Mouse (Mus musculus): Measurements from ENCODE around the gene Mob1b. TPM values are rescaled to one million over a fixed set of nuclear protein-coding genes. Genes with fewer than 3 reads are reported as not detected.
"Not testable (repeated sequence)": the region's sequence is repeated elsewhere in the genome, so short reads cannot be mapped to it uniquely, and the experiment has no call there.

Mob1b gene
- polyA plus RNA-seq, 1 experiment, result 37.3 TPM

DNA sequence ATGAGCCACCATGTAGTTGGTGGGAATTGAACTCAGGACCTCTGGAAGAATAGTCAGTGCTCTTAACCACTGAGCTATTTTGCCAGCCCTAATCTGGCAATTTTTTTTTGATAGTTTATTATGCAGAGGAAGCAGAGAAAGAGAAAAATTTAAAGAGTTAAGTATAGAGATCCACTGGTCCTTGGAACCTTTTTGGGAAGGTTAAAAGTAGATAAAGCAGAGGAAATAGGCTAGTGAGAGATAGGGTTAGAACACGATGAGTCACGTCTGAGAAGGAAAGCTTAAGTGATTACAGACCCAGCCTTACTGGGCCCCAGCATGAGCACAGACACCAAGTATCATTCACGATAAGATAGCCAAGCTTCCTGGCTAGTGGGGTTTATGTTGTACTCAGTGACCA, 3.4 kb downstream of the Mob1b start:
- TF ChIP-seq CTCF (IDR thresholded peaks at IDR 0.05; ENCODE audit: borderline replicate concordance, insufficient read depth, low read length) (no peak), POLR2A (IDR thresholded peaks at IDR 0.05; ENCODE audit: low read depth, low read length) (no peak)

DNA sequence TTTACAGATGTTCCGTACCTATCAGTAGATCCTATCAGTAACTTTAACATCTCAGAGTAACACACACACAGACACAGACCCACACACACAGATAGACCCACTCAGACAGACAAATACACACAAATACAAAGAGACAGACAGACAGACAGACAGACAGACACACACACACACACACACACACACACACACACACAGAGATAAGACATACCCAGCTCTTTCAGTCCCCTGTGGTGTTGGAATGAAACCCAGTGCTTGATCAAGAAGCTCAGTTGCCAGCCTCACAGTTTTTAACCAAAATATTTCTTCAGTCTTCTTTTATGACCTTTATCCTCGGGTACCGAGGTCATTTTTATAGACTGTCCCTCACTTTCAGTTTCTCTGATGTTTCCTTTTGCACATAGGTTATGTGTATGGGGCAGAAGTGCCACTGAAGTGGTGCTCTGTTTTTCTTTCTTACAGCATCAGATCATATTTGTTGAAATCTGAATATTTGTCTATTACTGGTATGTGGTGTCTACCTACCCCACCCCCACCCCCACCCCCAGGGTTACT, 7.0 kb downstream of the Mob1b start:
- H3K4me1 ChIP-seq (ENCODE audit: control insufficient read depth, insufficient read depth, low read length), result peaks cover 7% of the 10 kb centered on the region
- H3K27ac ChIP-seq (ENCODE audit: insufficient read depth, low read length), result no peak overlapping the region
- H3K4me3 ChIP-seq (ENCODE audit: insufficient read depth, low read length), result no peak overlapping the region
- TF ChIP-seq CTCF (IDR thresholded peaks at IDR 0.05; ENCODE audit: borderline replicate concordance, insufficient read depth, low read length), result no peak
- TF ChIP-seq POLR2A (IDR thresholded peaks at IDR 0.05; ENCODE audit: low read depth, low read length), result no peak

More for the DNA sequence above, 3.4 kb downstream of the Mob1b start:
- peaks cover 12% of the 10 kb centered on the region for H3K4me1 ChIP-seq (ENCODE audit: control insufficient read depth, insufficient read depth, low read length)
- H3K27ac ChIP-seq (ENCODE audit: insufficient read depth, low read length), result no peak overlapping the region; the same call in 1 of the 2 replicates
- no peak overlapping the region for H3K4me3 ChIP-seq (ENCODE audit: insufficient read depth, low read length)

DNA sequence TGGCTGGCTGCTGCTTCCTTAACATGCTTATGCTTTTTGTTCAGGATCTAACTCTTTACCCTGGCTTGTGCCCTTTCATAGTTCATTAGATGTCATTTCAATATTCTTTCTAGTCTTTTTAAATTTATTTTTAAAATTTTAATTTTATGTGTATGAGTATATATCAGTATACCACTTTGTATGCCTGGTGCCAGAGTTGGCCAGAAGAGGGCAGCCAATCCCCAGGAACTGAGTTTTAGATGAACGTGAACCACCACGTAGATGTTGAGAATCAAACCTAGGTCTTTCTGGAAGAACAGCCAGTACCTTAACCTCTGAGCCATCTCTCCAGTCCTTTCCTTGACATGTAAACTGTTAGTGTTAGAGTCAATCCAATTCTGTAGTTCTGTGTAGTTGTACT, 14.1 kb downstream of the Mob1b start:
- H3K27ac ChIP-seq (ENCODE audit: insufficient read depth, low read length), result no peak overlapping the region
- no peaks in the 10 kb centered on the region for H3K4me1 ChIP-seq (ENCODE audit: control insufficient read depth, insufficient read depth, low read length)
- no peak overlapping the region for H3K4me3 ChIP-seq (ENCODE audit: insufficient read depth, low read length)
- TF ChIP-seq POLR2A (IDR thresholded peaks at IDR 0.05; ENCODE audit: low read depth, low read length), result no peak
- no peak for TF ChIP-seq CTCF (IDR thresholded peaks at IDR 0.05; ENCODE audit: borderline replicate concordance, insufficient read depth, low read length)

DNA sequence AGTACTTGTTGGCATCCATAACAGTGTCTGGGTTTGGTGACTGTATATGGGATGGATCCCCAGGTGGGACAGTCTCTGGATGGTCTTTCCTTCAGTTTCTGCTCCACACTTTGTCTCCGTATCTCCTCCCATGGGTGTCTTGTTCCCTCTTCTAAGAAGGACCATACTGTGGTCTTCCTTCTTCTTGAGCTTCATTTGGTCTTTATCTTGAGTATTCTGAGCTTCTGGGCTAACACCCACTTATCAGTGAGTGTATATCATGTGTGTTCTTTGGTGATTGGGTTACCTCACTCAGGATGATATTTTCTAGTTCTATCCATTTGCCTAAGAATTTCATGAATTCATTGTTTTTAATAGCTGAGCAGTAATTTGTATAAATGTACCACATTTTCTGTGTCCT, 20.4 kb downstream of the Mob1b start:
- not testable (repeated sequence) for H3K27ac ChIP-seq (ENCODE audit: insufficient read depth, low read length); H3K4me1 ChIP-seq (ENCODE audit: control insufficient read depth, insufficient read depth, low read length); H3K4me3 ChIP-seq (ENCODE audit: insufficient read depth, low read length)

DNA sequence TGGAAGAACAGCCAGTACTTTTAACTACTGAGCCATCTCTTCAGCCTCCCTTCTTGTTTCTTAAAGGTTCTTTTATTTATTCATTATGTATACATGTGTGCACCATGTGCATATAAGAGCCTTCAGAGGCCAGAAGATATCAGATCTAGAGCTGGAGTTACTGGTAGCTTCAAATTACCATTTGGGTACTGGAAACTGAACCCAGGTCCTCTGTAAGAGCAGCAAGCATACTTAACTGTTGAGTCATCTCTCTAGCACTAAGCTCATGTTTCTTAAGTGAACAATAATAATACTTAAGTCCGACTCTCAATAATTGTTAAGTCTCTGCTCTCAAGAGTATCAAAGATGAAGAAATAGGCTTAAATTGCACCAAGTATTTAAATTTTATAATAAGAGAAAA, 27.1 kb downstream of the Mob1b start:
- peaks cover 3% of the 10 kb centered on the region; the same call in 1 of the 2 replicates for H3K4me1 ChIP-seq (ENCODE audit: control insufficient read depth, insufficient read depth, low read length)
- TF ChIP-seq POLR2A (IDR thresholded peaks at IDR 0.05; ENCODE audit: low read depth, low read length) (no peak), CTCF (IDR thresholded peaks at IDR 0.05; ENCODE audit: borderline replicate concordance, insufficient read depth, low read length) (no peak)
- no peak overlapping the region for H3K4me3 ChIP-seq (ENCODE audit: insufficient read depth, low read length)
- H3K27ac ChIP-seq (ENCODE audit: insufficient read depth, low read length), result no peak overlapping the region

DNA sequence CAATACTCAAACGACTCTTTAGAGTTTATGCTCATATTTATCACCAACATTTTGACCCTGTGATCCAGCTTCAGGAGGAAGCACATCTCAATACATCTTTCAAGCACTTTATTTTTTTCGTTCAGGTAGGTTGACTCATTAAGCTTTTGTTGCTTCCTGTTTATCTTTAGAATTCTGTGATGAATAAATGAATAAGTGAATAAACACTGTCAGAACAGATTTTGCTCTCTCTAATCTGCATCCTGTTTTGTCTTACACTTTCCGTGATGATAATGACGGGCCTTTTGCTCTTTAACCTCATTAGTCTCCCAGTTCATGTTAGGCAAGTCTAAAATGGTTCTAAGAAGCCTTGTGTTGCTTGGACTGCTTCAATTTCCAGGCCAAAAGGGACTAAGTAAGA, 32.5 kb downstream of the Mob1b start:
- TF ChIP-seq POLR2A (IDR thresholded peaks at IDR 0.05; ENCODE audit: low read depth, low read length), result no peak
- no peak for TF ChIP-seq CTCF (IDR thresholded peaks at IDR 0.05; ENCODE audit: borderline replicate concordance, insufficient read depth, low read length)

DNA sequence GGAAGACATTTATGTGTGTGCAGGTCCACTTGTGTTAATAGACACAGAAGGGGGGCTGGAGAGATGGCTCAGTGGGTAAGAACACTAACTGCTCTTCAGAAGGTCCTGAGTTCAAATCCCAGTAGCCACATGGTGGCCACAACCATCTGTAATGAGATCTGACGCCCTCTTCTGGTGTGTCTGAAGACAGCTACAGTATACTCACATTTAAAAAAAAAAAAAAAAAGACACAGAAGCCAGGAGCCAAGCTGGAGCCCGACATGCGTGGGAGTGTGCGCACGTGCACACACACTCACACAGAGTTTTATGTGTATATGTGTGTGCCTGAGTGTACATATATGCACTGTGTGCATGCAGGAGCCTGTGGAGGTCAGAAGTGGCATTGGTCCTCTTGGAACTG, 42.0 kb downstream of the Mob1b start:
- TF ChIP-seq POLR2A (IDR thresholded peaks at IDR 0.05; ENCODE audit: low read depth, low read length), result no peak
- no peak for TF ChIP-seq CTCF (IDR thresholded peaks at IDR 0.05; ENCODE audit: borderline replicate concordance, insufficient read depth, low read length)
- Histone ChIP-seq H3K27ac (ENCODE audit: insufficient read depth, low read length) (no peak overlapping the region), H3K4me1 (ENCODE audit: control insufficient read depth, insufficient read depth, low read length) (peaks cover 4% of the 10 kb centered on the region; the same call in 1 of the 2 replicates), H3K4me3 (ENCODE audit: insufficient read depth, low read length) (no peak overlapping the region)

More for the DNA sequence above, 32.5 kb downstream of the Mob1b start:
- H3K4me1 ChIP-seq (ENCODE audit: control insufficient read depth, insufficient read depth, low read length), result no peaks in the 10 kb centered on the region
- no peak overlapping the region for H3K27ac ChIP-seq (ENCODE audit: insufficient read depth, low read length)
- H3K4me3 ChIP-seq (ENCODE audit: insufficient read depth, low read length), result no peak overlapping the region

DNA sequence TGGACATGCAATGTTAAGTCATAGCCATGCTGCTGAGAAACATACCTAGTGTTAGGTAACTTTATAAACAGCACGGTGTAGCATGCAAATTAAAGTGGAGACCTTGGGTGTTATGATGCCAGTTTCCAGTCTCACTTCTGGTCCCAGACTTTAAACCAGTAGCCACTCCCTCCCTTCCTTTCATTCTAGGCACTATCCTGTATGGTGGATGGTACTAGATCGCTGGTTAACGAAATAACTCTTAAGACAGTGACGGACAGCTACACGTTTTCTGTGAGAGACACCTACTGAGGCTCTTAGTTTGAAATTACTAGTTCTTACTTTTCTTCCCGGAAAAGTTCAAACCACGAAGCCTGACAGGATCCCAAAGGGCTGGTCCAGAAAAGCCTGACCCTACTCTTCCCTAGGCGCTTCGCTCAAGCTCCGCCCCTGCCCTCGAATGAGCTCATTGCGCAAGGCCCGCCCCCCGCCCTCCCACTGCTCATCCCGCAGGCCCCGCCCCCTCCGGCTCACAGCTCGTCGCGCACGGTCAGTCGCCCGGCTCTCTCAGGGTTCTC, 43.9 kb downstream of the Mob1b start:
- peak overlapping the region; percentile 70 for H3K4me3 ChIP-seq (ENCODE audit: insufficient read depth, low read length)
- peaks cover 4% of the 10 kb centered on the region; the same call in 1 of the 2 replicates for H3K4me1 ChIP-seq (ENCODE audit: control insufficient read depth, insufficient read depth, low read length)
- H3K27ac ChIP-seq (ENCODE audit: insufficient read depth, low read length), result peak overlapping the region; percentile 45; the same call in 1 of the 2 replicates
- TF ChIP-seq POLR2A (IDR thresholded peaks at IDR 0.05; ENCODE audit: low read depth, low read length) (no peak; the same call in 1 of the 2 replicates), CTCF (IDR thresholded peaks at IDR 0.05; ENCODE audit: borderline replicate concordance, insufficient read depth, low read length) (no peak)

DNA sequence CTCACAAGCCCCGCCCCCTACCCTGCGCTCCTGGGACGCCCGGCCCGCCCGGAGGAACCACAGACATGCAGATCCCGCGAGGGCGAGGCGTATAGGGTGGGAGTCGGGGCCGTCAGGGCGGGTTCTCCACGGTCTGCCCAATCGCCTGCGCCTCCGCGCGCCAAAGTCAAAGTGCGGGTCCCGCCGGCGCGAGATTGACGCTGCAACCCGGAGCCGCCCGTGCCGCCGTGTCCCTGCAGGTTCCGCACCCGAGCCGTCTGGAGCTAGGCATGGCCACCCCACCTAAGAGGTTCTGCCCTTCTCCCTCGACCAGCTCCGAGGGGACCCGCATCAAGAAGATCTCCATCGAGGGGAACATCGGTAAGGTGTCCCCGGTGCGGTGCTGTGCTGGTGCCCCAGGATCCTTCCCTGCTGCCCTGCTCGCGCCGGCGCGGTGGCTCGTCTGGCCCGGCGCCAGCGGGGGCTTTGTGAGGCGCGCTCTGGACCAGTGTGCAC, 44.4 kb downstream of the Mob1b start, which contains the start of gene Dck:
Gene Dck (plus strand): TSS at position 10 of the 495 bp plus-strand sequence.
- Histone ChIP-seq H3K4me3 (ENCODE audit: insufficient read depth, low read length) (peak within 1 kb of the TSS; percentile 89), H3K27ac (ENCODE audit: insufficient read depth, low read length) (peak within 1 kb of the TSS; percentile 45), H3K4me1 (ENCODE audit: control insufficient read depth, insufficient read depth, low read length) (peaks cover 4% of the 10 kb centered on the region; the same call in 1 of the 2 replicates)
- TF ChIP-seq CTCF (IDR thresholded peaks at IDR 0.05; ENCODE audit: borderline replicate concordance, insufficient read depth, low read length) (no peak), POLR2A (IDR thresholded peaks at IDR 0.05; ENCODE audit: low read depth, low read length) (peak; percentile 70)

DNA sequence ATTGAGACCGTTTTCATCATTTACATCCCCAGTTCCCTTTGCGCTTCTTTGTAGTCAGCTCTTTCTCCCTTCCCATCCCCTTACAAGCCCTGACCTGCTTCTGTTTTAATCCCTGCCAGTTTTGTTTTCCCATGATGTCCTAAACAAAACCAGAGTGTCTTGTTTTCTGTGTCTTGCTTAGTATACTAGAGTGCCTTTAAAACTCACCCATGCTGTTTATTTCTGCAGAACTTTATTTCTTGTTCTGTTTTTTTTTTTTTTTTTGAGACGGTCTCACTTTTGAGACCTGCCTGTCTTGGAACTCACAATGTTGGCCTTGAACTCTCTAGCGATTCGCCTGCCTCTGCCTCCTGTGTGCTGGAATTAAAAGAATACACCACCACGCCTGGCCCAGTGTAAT, 44.9 kb downstream of the Mob1b start:
- TF ChIP-seq CTCF (IDR thresholded peaks at IDR 0.05; ENCODE audit: borderline replicate concordance, insufficient read depth, low read length) (no peak), POLR2A (IDR thresholded peaks at IDR 0.05; ENCODE audit: low read depth, low read length) (no peak)
- H3K4me3 ChIP-seq (ENCODE audit: insufficient read depth, low read length), result peak overlapping the region; percentile 89
- peaks cover 4% of the 10 kb centered on the region; the same call in 1 of the 2 replicates for H3K4me1 ChIP-seq (ENCODE audit: control insufficient read depth, insufficient read depth, low read length)
- H3K27ac ChIP-seq (ENCODE audit: insufficient read depth, low read length), result 0 out of 2 replicates have a peak overlapping the region, but pooled peaks have one; percentile 25
